Mouse (Mus musculus): ENCODE results near the gene Gm20878. TPM values are rescaled to one million over a fixed set of nuclear protein-coding genes. Genes with fewer than 3 reads are reported as not detected.
"Not testable (repeated sequence)": the region's sequence is repeated elsewhere in the genome, so short reads cannot be mapped to it uniquely, and the experiment has no call there.

Gm20878 gene
- 1.6 and 1.7 TPM in 2 replicates for polyA plus RNA-seq (2015; fragmentation: Nextera tagmentation; extraction: Ambion mirVana)

DNA sequence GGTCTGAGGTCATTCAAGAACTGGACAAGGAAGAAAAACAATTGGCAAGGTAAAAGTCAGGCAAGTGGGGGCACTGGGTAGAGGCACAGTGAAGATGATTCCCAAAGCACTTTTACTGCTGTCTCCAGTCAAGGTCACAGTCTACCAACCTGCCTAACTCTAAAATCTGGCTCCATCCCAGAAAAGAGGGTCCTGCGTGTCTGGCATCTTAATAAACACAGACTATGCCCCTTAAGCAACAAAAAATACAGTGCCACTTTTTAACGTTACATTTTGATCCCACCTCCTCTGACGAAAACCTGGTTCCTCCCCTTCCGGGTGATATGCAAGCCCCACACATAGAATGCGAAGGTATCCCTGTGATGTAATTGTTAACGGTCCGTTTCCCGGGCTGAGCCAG lies at the start of gene Gm20878:
Gene Gm20878, plus strand, starts transcription at position 301 of the 400 bp plus-strand sequence.
- not testable (repeated sequence) for H3K4me1 ChIP-seq (ENCODE audit: control insufficient read depth, insufficient read depth, low read length); H3K4me2 ChIP-seq (ENCODE audit: low read depth, low read length); H3K4me3 ChIP-seq (ENCODE audit: low read length); H3K27me3 ChIP-seq (replicated peaks; ENCODE audit: control insufficient read depth, insufficient read depth, low read length); ATAC-seq; H3K27ac ChIP-seq (ENCODE audit: low read length); H3K9ac ChIP-seq (ENCODE audit: low read depth, low read length); H3K9me3 ChIP-seq (ENCODE audit: control insufficient read depth, low read length); H3K36me3 ChIP-seq (ENCODE audit: control insufficient read depth, insufficient read depth, low read length)
- WGBS, result no CpG with 5 or more reads among the region's 8 CpGs

DNA sequence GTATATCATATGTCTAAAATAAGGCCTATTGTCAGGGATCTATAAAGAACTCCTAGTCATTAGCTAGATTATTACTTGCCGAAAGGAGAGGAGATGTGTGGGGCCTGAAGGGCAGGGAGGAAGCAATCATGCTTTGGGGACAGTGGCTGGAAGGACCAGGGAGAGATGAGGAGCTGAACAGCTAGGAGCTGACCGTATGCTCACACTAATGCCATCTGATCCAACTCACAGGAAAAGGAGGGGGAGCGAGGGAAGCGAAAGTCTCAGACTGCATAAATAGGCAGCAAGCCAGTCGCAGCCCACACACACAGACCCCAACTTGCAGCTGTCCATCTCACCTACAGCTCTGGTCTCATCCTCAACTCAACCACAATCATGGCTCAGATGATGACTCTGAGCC lies 38.1 kb upstream of the Gm20878 start, which contains the start of gene Gm21541:
Gene Gm21541, plus strand, starts transcription at position 301 of the 400 bp plus-strand sequence.
- H3K4me1 ChIP-seq (ENCODE audit: control insufficient read depth, insufficient read depth, low read length); H3K9ac ChIP-seq (ENCODE audit: low read depth, low read length); H3K27me3 ChIP-seq (replicated peaks; ENCODE audit: control insufficient read depth, insufficient read depth, low read length); H3K4me2 ChIP-seq (ENCODE audit: low read depth, low read length); H3K27ac ChIP-seq (ENCODE audit: low read length); ATAC-seq; H3K36me3 ChIP-seq (ENCODE audit: control insufficient read depth, insufficient read depth, low read length); H3K9me3 ChIP-seq (ENCODE audit: control insufficient read depth, low read length); H3K4me3 ChIP-seq (ENCODE audit: low read length): not testable (repeated sequence)
- WGBS, result no CpG with 5 or more reads among the region's 5 CpGs

DNA sequence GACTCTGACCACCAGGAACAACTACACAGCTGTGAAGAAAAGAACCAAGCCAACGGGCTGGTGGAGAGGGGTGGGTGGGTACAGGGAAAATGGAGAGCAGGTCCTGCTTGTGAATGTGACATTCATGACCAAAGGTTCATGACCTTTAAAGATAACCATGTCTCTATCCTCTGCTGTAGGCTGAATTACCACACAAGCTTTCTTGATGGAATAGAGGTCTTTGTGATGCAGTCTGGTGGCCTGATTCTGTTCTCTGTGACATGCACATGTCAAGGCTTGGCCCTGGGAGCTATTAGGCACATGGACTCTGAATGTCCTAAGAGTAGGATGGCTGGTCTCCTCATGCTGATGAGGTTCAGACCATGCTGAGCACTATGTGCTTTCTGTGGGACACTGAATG lies 24.4 kb downstream of the Gm20878 start, which contains the start of gene Fam205a4:
Gene Fam205a4, plus strand, starts transcription at position 301 of the 400 bp plus-strand sequence.
- ATAC-seq; H3K36me3 ChIP-seq (ENCODE audit: control insufficient read depth, insufficient read depth, low read length); H3K9ac ChIP-seq (ENCODE audit: low read depth, low read length); H3K4me3 ChIP-seq (ENCODE audit: low read length); H3K27me3 ChIP-seq (replicated peaks; ENCODE audit: control insufficient read depth, insufficient read depth, low read length); H3K4me1 ChIP-seq (ENCODE audit: control insufficient read depth, insufficient read depth, low read length); H3K27ac ChIP-seq (ENCODE audit: low read length); H3K4me2 ChIP-seq (ENCODE audit: low read depth, low read length); H3K9me3 ChIP-seq (ENCODE audit: control insufficient read depth, low read length): not testable (repeated sequence)
- WGBS, result no CpG with 5 or more reads among the region's 1 CpGs

Other genes starting within 250 kb of the Gm20878 start
- gene Cntfr, start 244.5 kb upstream of the Gm20878 start, polyA plus RNA-seq (2015; fragmentation: Nextera tagmentation; extraction: Ambion mirVana), result 5.5 and 5.6 TPM in 2 replicates
- gene Il11ra1, start 241.6 kb upstream of the Gm20878 start, polyA plus RNA-seq (2015; fragmentation: Nextera tagmentation; extraction: Ambion mirVana), result 113 and 125 TPM in 2 replicates
- 57.5 and 64.9 TPM in 2 replicates for gene Rpp25l, start 228.0 kb upstream of the Gm20878 start, polyA plus RNA-seq (2015; fragmentation: Nextera tagmentation; extraction: Ambion mirVana)
- 136 and 143 TPM in 2 replicates for gene Dctn3, start 218.4 kb upstream of the Gm20878 start, polyA plus RNA-seq (2015; fragmentation: Nextera tagmentation; extraction: Ambion mirVana)
- gene Arid3c, start 210.4 kb upstream of the Gm20878 start, polyA plus RNA-seq (2015; fragmentation: Nextera tagmentation; extraction: Ambion mirVana), result not detected in 2 replicates
- 93.4 and 103 TPM in 2 replicates for gene Galt, start 186.3 kb upstream of the Gm20878 start, polyA plus RNA-seq (2015; fragmentation: Nextera tagmentation; extraction: Ambion mirVana)
- gene Sigmar1, start 185.4 kb upstream of the Gm20878 start, polyA plus RNA-seq (2015; fragmentation: Nextera tagmentation; extraction: Ambion mirVana), result 105 and 111 TPM in 2 replicates
- gene Ccl27a, start 167.3 kb upstream of the Gm20878 start, polyA plus RNA-seq (2015; fragmentation: Nextera tagmentation; extraction: Ambion mirVana), result 24.3 and 26.8 TPM in 2 replicates
- 15.1 and 26.9 TPM in 2 replicates for gene Gm21541, start 38.0 kb upstream of the Gm20878 start, polyA plus RNA-seq (2015; fragmentation: Nextera tagmentation; extraction: Ambion mirVana)
- gene Fam205a4, start 24.5 kb downstream of the Gm20878 start, polyA plus RNA-seq (2015; fragmentation: Nextera tagmentation; extraction: Ambion mirVana), result 0.15 and 0.17 TPM in 2 replicates
- not detected in 2 replicates for gene Gm21093, start 93.2 kb downstream of the Gm20878 start, polyA plus RNA-seq (2015; fragmentation: Nextera tagmentation; extraction: Ambion mirVana)
- not detected in 2 replicates for gene Gm3893, start 149.6 kb downstream of the Gm20878 start, polyA plus RNA-seq (2015; fragmentation: Nextera tagmentation; extraction: Ambion mirVana)
- 7.4 TPM in 1 of 2 replicates, not detected in the other for gene Gm13304, start 173.2 kb downstream of the Gm20878 start, polyA plus RNA-seq (2015; fragmentation: Nextera tagmentation; extraction: Ambion mirVana)
- not detected in 2 replicates for gene Gm13306, start 211.9 kb downstream of the Gm20878 start, polyA plus RNA-seq (2015; fragmentation: Nextera tagmentation; extraction: Ambion mirVana)
- gene Gm13305, start 227.0 kb downstream of the Gm20878 start, polyA plus RNA-seq (2015; fragmentation: Nextera tagmentation; extraction: Ambion mirVana), result not detected in 2 replicates